Mouse (Mus musculus): ENCODE measurements around the gene Olfr1502. TPM values are rescaled to one million over a fixed set of nuclear protein-coding genes. Genes with fewer than 3 reads are reported as not detected.
"Not testable (repeated sequence)": the region's sequence is repeated elsewhere in the genome, so short reads cannot be mapped to it uniquely, and the experiment has no call there.

The Olfr1502 gene
- not detected for total RNA-seq (2021)
- long read RNA-seq, experiment 1 = 0 reads
- long read RNA-seq, experiment 2 = 0 reads

DNA sequence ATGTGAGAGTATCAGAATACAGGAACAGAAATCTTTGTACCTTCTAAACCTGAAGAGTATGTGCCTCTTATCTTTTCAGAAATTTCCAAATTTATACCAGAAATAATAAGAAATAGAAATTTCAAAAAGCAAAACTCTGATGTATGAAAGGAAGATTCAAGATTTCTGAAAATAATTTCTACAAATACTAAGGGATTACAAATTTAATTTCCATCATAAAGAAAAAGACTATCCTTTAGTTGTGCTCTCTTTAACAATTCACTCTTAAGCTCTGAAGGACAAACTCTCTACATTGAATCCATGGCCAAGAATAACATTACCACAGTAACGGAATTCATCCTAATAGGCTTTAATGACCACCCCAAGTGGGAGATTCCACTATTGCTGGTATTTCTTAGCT is at the start of gene Olfr1502:
Gene Olfr1502 (plus strand): TSS at position 301 of the 400 bp plus-strand sequence.
- no peak for DNase-seq

DNA sequence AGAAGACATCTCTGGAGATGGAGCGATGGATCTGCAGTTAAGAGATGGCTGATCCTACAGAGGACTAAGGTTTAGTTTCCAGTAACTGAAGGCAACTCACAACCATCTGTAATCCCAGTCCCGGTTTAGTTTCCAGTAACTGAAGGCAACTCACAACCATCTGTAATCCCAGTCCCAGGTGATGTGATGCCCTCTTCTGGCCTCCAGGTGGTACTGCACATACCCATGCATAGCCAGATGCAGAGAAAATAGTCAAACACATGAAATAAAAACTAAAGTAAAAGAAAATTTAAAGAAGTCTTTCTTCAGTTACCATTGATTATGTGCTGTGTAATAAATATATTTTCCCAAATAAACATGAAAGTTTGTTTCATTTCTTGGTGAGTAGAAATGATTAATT is 48.8 kb upstream of the Olfr1502 start:
- DNase-seq = no peak

GRCm38 (mm10) chr19:13818827-13819226 is 42.8 kb upstream of the Olfr1502 start:
- no peak for DNase-seq

- no peak for DNase-seq
Observed at GRCm38 (mm10) chr19:13819347-13819746, 42.2 kb upstream of the Olfr1502 start, which contains the start of gene Olfr1499. TSS of gene Olfr1499 (minus strand) at chr19:13819447.

DNA sequence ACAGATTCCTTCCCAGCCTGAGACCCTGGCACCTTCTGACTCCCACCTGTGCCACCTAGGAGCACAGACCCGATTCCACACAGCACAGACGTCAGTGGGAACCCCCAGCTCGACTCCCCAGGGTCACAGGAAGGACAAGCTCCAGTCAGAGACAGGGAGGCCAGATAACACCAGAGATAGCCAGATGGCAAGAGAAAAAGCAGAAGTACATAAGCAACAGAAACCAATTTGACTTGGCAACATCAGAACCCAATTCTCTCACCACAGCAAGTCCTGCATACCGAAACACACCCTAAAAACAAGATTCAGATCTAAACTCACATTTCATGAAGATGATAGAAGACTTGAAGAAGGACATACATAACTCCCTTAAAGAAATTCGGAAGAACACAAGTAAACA is 40.7 kb upstream of the Olfr1502 start:
- no peak for DNase-seq

GRCm38 (mm10) chr19:13828447-13828846 is 33.1 kb upstream of the Olfr1502 start:
- DNase-seq = no peak

DNA sequence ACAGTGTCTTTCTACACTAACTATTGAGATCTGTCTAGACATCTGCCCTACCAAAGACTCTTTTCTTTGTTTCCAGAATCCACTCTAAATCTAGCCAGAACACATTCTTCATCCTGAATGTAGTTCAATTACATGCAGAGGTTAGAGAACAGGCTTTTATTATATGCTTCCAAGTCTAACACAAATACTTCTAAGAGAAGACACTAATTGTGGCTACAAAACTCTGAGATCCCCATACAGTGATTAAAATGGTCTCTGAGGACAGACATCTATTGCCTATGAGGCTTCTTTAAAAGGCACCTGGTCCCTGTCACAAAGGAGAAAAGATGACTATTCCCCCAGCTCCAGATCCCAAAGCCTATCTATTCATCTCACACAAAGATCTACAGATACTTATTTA is 31.2 kb upstream of the Olfr1502 start, which contains the start of gene Olfr1500:
Gene Olfr1500 (minus strand): TSS at position 101 of the 400 bp plus-strand sequence.
- DNase-seq = no peak

DNA sequence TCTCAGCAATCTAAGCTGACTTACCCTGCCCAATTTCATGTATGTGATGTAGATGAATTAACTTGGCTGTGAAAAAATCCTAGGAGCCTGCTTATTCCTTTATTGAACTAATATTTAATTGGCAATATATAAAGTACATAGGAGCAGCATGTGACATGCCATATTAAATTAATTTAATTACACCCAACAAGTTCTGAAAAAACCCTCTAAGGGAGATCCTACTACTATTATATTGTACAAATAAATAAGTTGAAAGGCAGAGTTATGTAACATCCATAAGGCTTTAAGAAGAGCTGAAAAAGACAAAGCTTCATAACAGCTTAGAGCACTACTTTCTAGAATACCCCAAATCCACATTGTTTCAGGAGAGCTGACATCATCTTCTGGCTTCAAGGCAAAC is 11.0 kb upstream of the Olfr1502 start, which contains the start of gene Olfr1501:
Gene Olfr1501 (minus strand): TSS at position 101 of the 400 bp plus-strand sequence.
- DNase-seq = not testable (repeated sequence)

- no peak for DNase-seq
Observed at GRCm38 (mm10) chr19:13897828-13898227, 36.2 kb downstream of the Olfr1502 start, which contains the start of gene Olfr1504. TSS of gene Olfr1504 (minus strand) at chr19:13897928.

Other genes starting within 250 kb of the Olfr1502 start
- not detected for gene Olfr1487, start 244.4 kb upstream of the Olfr1502 start, total RNA-seq (2021)
- gene Olfr1489, start 230.2 kb upstream of the Olfr1502 start, total RNA-seq (2021) = not detected
- gene Olfr1490, start 210.7 kb upstream of the Olfr1502 start, total RNA-seq (2021) = not detected
- gene Olfr1491, start 164.5 kb upstream of the Olfr1502 start, total RNA-seq (2021) = not detected
- not detected for gene Olfr1493-ps1, start 138.5 kb upstream of the Olfr1502 start, total RNA-seq (2021)
- not detected for gene Olfr1494, start 122.1 kb upstream of the Olfr1502 start, total RNA-seq (2021)
- gene Olfr1495, start 97.2 kb upstream of the Olfr1502 start, total RNA-seq (2021) = not detected
- gene Olfr1496, start 83.9 kb upstream of the Olfr1502 start, total RNA-seq (2021) = not detected
- gene Olfr1497, start 63.6 kb upstream of the Olfr1502 start, total RNA-seq (2021) = not detected
- gene Olfr1499, start 42.3 kb upstream of the Olfr1502 start, total RNA-seq (2021) = not detected
- not detected for gene Olfr1500, start 31.3 kb upstream of the Olfr1502 start, total RNA-seq (2021)
- not detected for gene Olfr1501, start 11.1 kb upstream of the Olfr1502 start, total RNA-seq (2021)
- not detected for gene Olfr1504, start 36.1 kb downstream of the Olfr1502 start, total RNA-seq (2021)
- gene Olfr1505, start 51.7 kb downstream of the Olfr1502 start, total RNA-seq (2021) = not detected